Mouse (Mus musculus): ENCODE data around the gene Ylpm1.

The Ylpm1 gene

GRCm38 (mm10) chr12:85110698-85111592 is 114.8 kb downstream of the Ylpm1 start, which contains the start of the genes Prox2 and Dlst:
Gene Prox2 (minus strand): TSS chr12:85110759.
Gene Dlst (plus strand): TSS chr12:85110833.
- DNase-seq, result peak; percentile 88

- peak; percentile 55 for DNase-seq
Observed at GRCm38 (mm10) chr12:85112550-85113251, 116.6 kb downstream of the Ylpm1 start.

GRCm38 (mm10) chr12:85113337-85113736 is 117.2 kb downstream of the Ylpm1 start:
- peak; percentile 80 for DNase-seq

- no peak for DNase-seq
Observed at GRCm38 (mm10) chr12:85113917-85114316, 117.8 kb downstream of the Ylpm1 start.

- no peak for DNase-seq
Observed at GRCm38 (mm10) chr12:85115678-85116077, 119.6 kb downstream of the Ylpm1 start.

Data from kidney, adult 9 months (tissue).